Mouse (Mus musculus) cerebellum, postnatal 4 days (tissue): ENCODE results near the gene Btnl10.

Experiments
- DNase-seq, 2 experiments: peaks; one replicate each; pipeline ENCODE4 v3.0.0; 2022; ENCODE audit warnings: low spot score in 2 of 2, mixed read lengths in 1 of 2

Btnl10 gene

GRCm38 (mm10) chr11:58959186-58959825 is 41.6 kb downstream of the Btnl10 start:
- no peak for DNase-seq

GRCm38 (mm10) chr11:58959921-58960465 is 42.3 kb downstream of the Btnl10 start:
- DNase-seq: peak; percentile 55 to 74

- DNase-seq: no peak
Measured at GRCm38 (mm10) chr11:58961364-58962177, 43.9 kb downstream of the Btnl10 start.

- peak in 1 of 2 experiments; percentile 27 for DNase-seq
Measured at GRCm38 (mm10) chr11:58963543-58963942, 45.8 kb downstream of the Btnl10 start.

DNA sequence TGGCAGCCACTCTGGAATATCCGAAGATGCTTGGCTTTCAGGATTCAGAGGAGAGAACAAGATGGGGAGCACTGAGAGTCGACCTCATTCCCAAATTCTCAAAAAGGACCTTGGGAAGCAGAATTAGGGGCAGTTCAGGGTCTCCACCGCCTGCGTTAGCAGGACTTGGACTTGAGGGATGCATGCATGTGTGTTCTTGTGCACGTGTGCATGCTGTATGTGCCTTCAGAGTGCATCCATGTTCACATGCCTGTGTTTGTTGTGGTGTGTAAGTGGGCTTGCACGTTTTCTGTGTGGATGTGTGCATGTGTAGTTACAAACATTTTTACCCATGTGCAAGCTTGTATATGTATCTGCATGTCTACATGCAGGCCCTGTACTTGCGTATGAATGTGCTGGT is 46.5 kb downstream of the Btnl10 start:
- DNase-seq: no peak

DNA sequence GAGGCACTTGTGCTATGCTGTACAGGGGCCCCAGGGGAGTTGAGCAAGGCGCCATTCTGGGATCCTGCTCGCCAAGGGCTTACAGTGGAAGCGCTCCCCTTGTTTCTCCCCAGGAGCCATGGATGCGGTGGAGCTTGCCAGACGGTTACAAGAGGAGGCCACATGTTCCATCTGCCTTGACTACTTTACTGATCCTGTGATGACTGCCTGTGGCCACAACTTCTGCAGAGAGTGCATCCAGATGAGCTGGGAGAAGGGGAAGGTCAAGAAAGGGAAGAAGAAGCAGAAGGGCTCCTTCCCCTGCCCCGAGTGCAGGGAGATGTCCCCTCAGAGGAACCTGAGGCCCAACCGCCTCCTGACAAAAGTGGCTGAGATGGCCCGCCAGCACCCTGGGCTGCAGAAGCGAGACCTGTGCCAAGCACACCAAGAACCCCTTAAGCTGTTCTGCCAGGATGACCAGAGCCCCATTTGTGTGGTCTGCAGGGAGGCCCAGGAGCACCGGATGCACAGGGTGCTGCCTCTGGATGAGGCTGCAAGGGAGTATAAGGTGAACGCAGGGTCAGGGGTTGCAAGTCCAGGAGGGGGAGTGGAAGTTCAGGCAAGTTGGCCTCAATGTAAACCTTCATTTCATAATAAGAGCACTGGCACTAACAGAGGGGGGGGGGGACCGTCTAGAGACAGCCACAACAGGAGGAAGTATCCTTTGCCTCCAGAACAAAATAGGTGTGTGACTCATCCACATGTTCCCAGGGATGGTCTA is 47.5 kb downstream of the Btnl10 start:
- DNase-seq: no peak

- no peak for DNase-seq
Measured at GRCm38 (mm10) chr11:58967346-58967745, 49.6 kb downstream of the Btnl10 start.

DNA sequence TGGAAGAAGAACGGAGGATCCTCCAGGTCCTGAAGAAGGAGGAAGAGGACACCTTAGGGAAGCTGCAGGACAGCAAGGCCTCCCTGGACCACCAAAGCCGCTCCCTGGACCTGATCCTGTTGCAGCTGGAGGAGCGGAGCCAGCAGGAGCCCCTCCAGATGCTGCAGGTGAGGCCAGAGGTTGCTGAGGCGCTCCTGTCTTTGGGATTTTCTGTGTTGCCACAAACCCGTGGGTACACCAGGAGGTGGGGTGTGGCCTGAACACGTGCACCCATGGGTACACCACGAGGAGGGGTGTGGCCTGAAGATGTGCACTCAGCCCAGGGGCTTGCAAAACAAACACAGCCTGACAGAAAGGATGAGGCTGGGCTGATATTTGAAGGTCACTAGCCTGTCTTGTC is 50.8 kb downstream of the Btnl10 start:
- DNase-seq: no peak

GRCm38 (mm10) chr11:58969027-58969426 is 51.3 kb downstream of the Btnl10 start:
- no peak for DNase-seq

GRCm38 (mm10) chr11:58969659-58970058 is 52.0 kb downstream of the Btnl10 start:
- DNase-seq: no peak

- DNase-seq: no peak
Measured at GRCm38 (mm10) chr11:58970831-58971530, 53.3 kb downstream of the Btnl10 start.

DNA sequence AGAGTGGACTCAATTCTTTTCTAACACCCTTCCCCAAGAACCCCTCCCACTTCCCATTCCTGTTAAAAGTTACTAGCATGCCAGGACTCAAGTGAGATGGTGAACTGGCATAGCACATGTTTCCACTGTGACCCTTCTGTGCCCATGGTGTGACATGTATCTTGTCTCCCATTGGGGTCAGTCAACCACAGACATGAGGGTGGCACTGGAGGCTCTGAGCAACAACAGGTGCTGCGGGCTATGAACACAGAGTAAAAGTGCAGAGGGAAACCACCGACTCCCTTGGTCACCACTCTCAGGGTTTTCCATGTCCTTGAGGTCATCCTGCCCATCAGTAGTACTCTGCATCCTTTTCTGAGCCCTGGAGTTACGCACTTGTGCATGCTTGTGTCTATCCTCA is 54.1 kb downstream of the Btnl10 start:
- DNase-seq: no peak

GRCm38 (mm10) chr11:58974414-58974813 is 56.7 kb downstream of the Btnl10 start:
- DNase-seq: no peak
